Mouse (Mus musculus) heart, postnatal 0 days (tissue): ENCODE measurements around the gene Dnm3.

Experiments
- CTCF ChIP-seq: IDR thresholded peaks from 2 replicates; pipeline ENCODE4 v1.5.1; 2016; ENCODE audit warnings: antibody characterized with exemption, control low read depth, low read depth
- EP300 ChIP-seq: IDR thresholded peaks from 2 replicates; pipeline ENCODE4 v1.6.1; 2016; ENCODE audit warnings: antibody characterized with exemption, low read depth

DNA sequence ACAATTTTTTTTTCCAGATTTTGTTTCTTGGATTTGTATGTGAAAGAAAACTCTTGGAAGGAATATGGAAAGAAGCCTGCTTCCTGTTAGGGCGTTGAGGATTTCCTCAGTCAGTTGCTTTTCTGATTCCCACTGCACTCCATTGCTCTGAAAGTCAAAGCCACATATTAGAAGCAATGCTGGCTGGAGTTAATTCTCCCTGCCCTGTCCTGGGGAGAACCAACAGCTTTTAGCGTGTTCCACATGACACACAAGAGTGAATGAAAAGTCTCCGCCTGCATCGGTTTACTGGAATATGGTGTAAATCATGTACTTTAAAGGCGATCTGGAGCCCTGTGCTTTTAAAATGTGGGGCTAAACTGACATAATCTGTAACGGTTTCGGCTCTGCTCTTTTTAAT, 424.6 kb downstream of the Dnm3 start:
- TF ChIP-seq CTCF (no peak), EP300 (no peak)
